Mouse (Mus musculus) macrophage (primary cell): ENCODE data around the gene Elovl6. TPM values are rescaled to one million over a fixed set of nuclear protein-coding genes. Genes with fewer than 3 reads are reported as not detected.

Experiments
- H3K27ac ChIP-seq: fragments of 350-480 bp; formaldehyde crosslinking; 2 replicates; pipeline ENCODE4 v1.9.0; 2021
- H3K36me3 ChIP-seq: fragments of 350-480 bp; formaldehyde crosslinking; 2 replicates; pipeline ENCODE4 v1.9.0; 2021; ENCODE audit errors: inconsistent target
- H3K4me3 ChIP-seq: fragments of 350-480 bp; formaldehyde crosslinking; 2 replicates; pipeline ENCODE4 v1.9.0; 2021; ENCODE audit errors: inconsistent target
- H3K79me2 ChIP-seq: fragments of 350-480 bp; formaldehyde crosslinking; 2 replicates; pipeline ENCODE4 v1.9.0; 2021; ENCODE audit errors: inconsistent target
- WGBS: methylation state at CpG from one replicate; pipeline ENCODE4 v1.1.7; 2026; ENCODE audit warnings: inconsistent platforms; ENCODE audit not compliant: missing documents; 5-methylcytosine and 5-hydroxymethylcytosine counted together
- polyA plus RNA-seq: library from polyadenylated mRNA; stranded (reverse); fragments of 250-400 nt; gene quantifications from 3 replicates; pipeline ENCODE4 v1.2.4, GENCODE M21; 2018; ENCODE audit warnings: inconsistent platforms

Gene Elovl6
- polyA plus RNA-seq, 1 experiment from 2014 or later = 2.6 TPM

GRCm38 (mm10) chr3:129551581-129552290 lies 19.6 kb downstream of the Elovl6 start:
- WGBS = 91% methylated on average over 9 of the region's 9 CpGs
- Histone ChIP-seq H3K4me3 (no peak overlapping the region), H3K27ac (no peak overlapping the region), H3K79me2 (no peaks in the 10 kb centered on the region), H3K36me3 (no peaks in the 10 kb centered on the region)

GRCm38 (mm10) chr3:129552370-129552769 lies 20.2 kb downstream of the Elovl6 start:
- H3K79me2 ChIP-seq = no peaks in the 10 kb centered on the region
- H3K27ac ChIP-seq = no peak overlapping the region
- H3K4me3 ChIP-seq = no peak overlapping the region
- no peaks in the 10 kb centered on the region for H3K36me3 ChIP-seq
- WGBS = 59% methylated on average over 6 of the region's 6 CpGs

GRCm38 (mm10) chr3:129553173-129553572 lies 21.0 kb downstream of the Elovl6 start:
- whole genome bisulfite sequencing = 7% methylated on average over 9 of the region's 9 CpGs
- no peaks in the 10 kb centered on the region for H3K36me3 ChIP-seq
- no peaks in the 10 kb centered on the region for H3K79me2 ChIP-seq
- H3K27ac ChIP-seq = no peak overlapping the region
- H3K4me3 ChIP-seq = peak overlapping the region; percentile 0; the same call in 1 of the 2 replicates

- no peaks in the 10 kb centered on the region for H3K79me2 ChIP-seq
- H3K36me3 ChIP-seq = no peaks in the 10 kb centered on the region
- H3K4me3 ChIP-seq = peak overlapping the region; percentile 0; the same call in 1 of the 2 replicates
- WGBS = 13% methylated on average over 10 of the region's 10 CpGs
- no peak overlapping the region for H3K27ac ChIP-seq
Observed at GRCm38 (mm10) chr3:129553661-129554060, 21.5 kb downstream of the Elovl6 start.

- 82% methylated on average over 4 of the region's 4 CpGs for WGBS
- Histone ChIP-seq H3K36me3 (no peaks in the 10 kb centered on the region), H3K27ac (no peak overlapping the region), H3K79me2 (no peaks in the 10 kb centered on the region), H3K4me3 (no peak overlapping the region)
Observed at GRCm38 (mm10) chr3:129554436-129554835, 22.3 kb downstream of the Elovl6 start.

- Histone ChIP-seq H3K27ac (no peak overlapping the region), H3K36me3 (no peaks in the 10 kb centered on the region), H3K4me3 (no peak overlapping the region), H3K79me2 (no peaks in the 10 kb centered on the region)
- 94% methylated on average over 9 of the region's 9 CpGs for WGBS
Observed at GRCm38 (mm10) chr3:129557048-129557447, 24.9 kb downstream of the Elovl6 start.

- Histone ChIP-seq H3K36me3 (no peaks in the 10 kb centered on the region), H3K79me2 (no peaks in the 10 kb centered on the region), H3K4me3 (no peak overlapping the region), H3K27ac (no peak overlapping the region)
- WGBS = 98% methylated on average over 6 of the region's 7 CpGs
Observed at GRCm38 (mm10) chr3:129557566-129557965, 25.4 kb downstream of the Elovl6 start.

GRCm38 (mm10) chr3:129558016-129558955 lies 26.1 kb downstream of the Elovl6 start:
- WGBS = 96% methylated on average over 22 of the region's 22 CpGs
- no peak overlapping the region for H3K27ac ChIP-seq

GRCm38 (mm10) chr3:129560068-129560467 lies 27.9 kb downstream of the Elovl6 start:
- no peaks in the 10 kb centered on the region for H3K79me2 ChIP-seq
- no peak overlapping the region for H3K4me3 ChIP-seq
- 94% methylated on average over 9 of the region's 9 CpGs for WGBS
- no peak overlapping the region for H3K27ac ChIP-seq
- H3K36me3 ChIP-seq = no peaks in the 10 kb centered on the region

More at GRCm38 (mm10) chr3:129558016-129558955, 26.1 kb downstream of the Elovl6 start:
- Histone ChIP-seq H3K4me3 (no peak overlapping the region), H3K36me3 (no peaks in the 10 kb centered on the region), H3K79me2 (no peaks in the 10 kb centered on the region)

GRCm38 (mm10) chr3:129561011-129561410 lies 28.9 kb downstream of the Elovl6 start:
- no peaks in the 10 kb centered on the region for H3K36me3 ChIP-seq
- no peak overlapping the region for H3K27ac ChIP-seq
- 84% methylated on average over 10 of the region's 10 CpGs for WGBS

GRCm38 (mm10) chr3:129561853-129562252 lies 29.7 kb downstream of the Elovl6 start:
- H3K36me3 ChIP-seq = no peaks in the 10 kb centered on the region
- no peaks in the 10 kb centered on the region for H3K79me2 ChIP-seq
- H3K4me3 ChIP-seq = no peak overlapping the region
- no peak overlapping the region for H3K27ac ChIP-seq
- 85% methylated on average over 2 of the region's 2 CpGs for WGBS

More at GRCm38 (mm10) chr3:129561011-129561410, 28.9 kb downstream of the Elovl6 start:
- Histone ChIP-seq H3K79me2 (no peaks in the 10 kb centered on the region), H3K4me3 (no peak overlapping the region)

- 86% methylated on average over 4 of the region's 4 CpGs for WGBS
- H3K36me3 ChIP-seq = no peaks in the 10 kb centered on the region
Observed at GRCm38 (mm10) chr3:129562411-129562810, 30.3 kb downstream of the Elovl6 start.

GRCm38 (mm10) chr3:129563807-129564206 lies 31.7 kb downstream of the Elovl6 start:
- H3K27ac ChIP-seq = no peak overlapping the region

More at GRCm38 (mm10) chr3:129562411-129562810, 30.3 kb downstream of the Elovl6 start:
- Histone ChIP-seq H3K4me3 (no peak overlapping the region), H3K27ac (no peak overlapping the region), H3K79me2 (no peaks in the 10 kb centered on the region)

GRCm38 (mm10) chr3:129564852-129565251 lies 32.7 kb downstream of the Elovl6 start:
- Histone ChIP-seq H3K27ac (no peak overlapping the region), H3K79me2 (no peaks in the 10 kb centered on the region), H3K36me3 (no peaks in the 10 kb centered on the region), H3K4me3 (no peak overlapping the region)
- 88% methylated on average over 2 of the region's 2 CpGs for WGBS

More at GRCm38 (mm10) chr3:129563807-129564206, 31.7 kb downstream of the Elovl6 start:
- H3K4me3 ChIP-seq = no peak overlapping the region
- 98% methylated on average over 4 of the region's 4 CpGs for WGBS
- H3K36me3 ChIP-seq = no peaks in the 10 kb centered on the region
- no peaks in the 10 kb centered on the region for H3K79me2 ChIP-seq

GRCm38 (mm10) chr3:129565458-129565857 lies 33.3 kb downstream of the Elovl6 start:
- Histone ChIP-seq H3K36me3 (no peaks in the 10 kb centered on the region), H3K4me3 (no peak overlapping the region), H3K27ac (no peak overlapping the region), H3K79me2 (no peaks in the 10 kb centered on the region)
- WGBS = 96% methylated on average over 8 of the region's 8 CpGs
